Mouse (Mus musculus): ENCODE results near the gene Ahcyl1. TPM values are rescaled to one million over a fixed set of nuclear protein-coding genes. Genes with fewer than 3 reads are reported as not detected.

The Ahcyl1 gene
- total RNA-seq, 2 experiments from 2014 or later, result 332 to 340 TPM

GRCm38 (mm10) chr3:107733329-107733728 is 37.0 kb upstream of the Ahcyl1 start:
- TF ChIP-seq CTCF (IDR thresholded peaks at IDR 0.05), result no peak
- Histone ChIP-seq H3K4me3 (no peak overlapping the region), H3K27ac (no peak overlapping the region)
- DNase-seq (ENCODE audit: extremely low spot score in 1 of 2, low spot score in 2 of 2), result no peak
- intact Hi-C loops (cut with DNase I), result no loop called here

GRCm38 (mm10) chr3:107730236-107730635 is 33.9 kb upstream of the Ahcyl1 start:
- H3K27ac ChIP-seq, result no peak overlapping the region
- no peak for DNase-seq (ENCODE audit: extremely low spot score in 1 of 2, low spot score in 2 of 2)
- no peak for TF ChIP-seq CTCF (IDR thresholded peaks at IDR 0.05)
- intact Hi-C loops (cut with DNase I), result no loop called here
- H3K4me3 ChIP-seq, result no peak overlapping the region

- intact Hi-C loops (cut with DNase I), result no loop called here
- Histone ChIP-seq H3K27ac (no peak overlapping the region), H3K4me3 (no peak overlapping the region)
- no peak for DNase-seq (ENCODE audit: extremely low spot score in 1 of 2, low spot score in 2 of 2)
- no peak for TF ChIP-seq CTCF (IDR thresholded peaks at IDR 0.05)
These were observed 32.1 kb upstream of the Ahcyl1 start for GRCm38 (mm10) chr3:107728509-107728908.

- no peak for DNase-seq (ENCODE audit: extremely low spot score in 1 of 2, low spot score in 2 of 2)
- Histone ChIP-seq H3K27ac (no peak overlapping the region), H3K4me3 (no peak overlapping the region)
- no peak for TF ChIP-seq CTCF (IDR thresholded peaks at IDR 0.05)
- intact Hi-C loops (cut with DNase I), result no loop called here
These were observed 19.6 kb upstream of the Ahcyl1 start for GRCm38 (mm10) chr3:107715971-107716370.

- no peak for TF ChIP-seq CTCF (IDR thresholded peaks at IDR 0.05)
- intact Hi-C loops (cut with DNase I), result no loop called here
These were observed 18.0 kb upstream of the Ahcyl1 start for GRCm38 (mm10) chr3:107714276-107714933.

GRCm38 (mm10) chr3:107712081-107712480 is 15.7 kb upstream of the Ahcyl1 start:
- intact Hi-C loops (cut with DNase I), result no loop called here
- no peak for DNase-seq (ENCODE audit: extremely low spot score in 1 of 2, low spot score in 2 of 2)
- H3K4me3 ChIP-seq, result no peak overlapping the region
- TF ChIP-seq CTCF (IDR thresholded peaks at IDR 0.05), result no peak
- no peak overlapping the region for H3K27ac ChIP-seq

More at GRCm38 (mm10) chr3:107714276-107714933, 18.0 kb upstream of the Ahcyl1 start:
- DNase-seq (ENCODE audit: extremely low spot score in 1 of 2, low spot score in 2 of 2), result no peak
- H3K27ac ChIP-seq, result no peak overlapping the region
- H3K4me3 ChIP-seq, result no peak overlapping the region

GRCm38 (mm10) chr3:107709156-107709555 is 12.8 kb upstream of the Ahcyl1 start:
- Histone ChIP-seq H3K4me3 (no peak overlapping the region), H3K27ac (no peak overlapping the region)
- no peak for TF ChIP-seq CTCF (IDR thresholded peaks at IDR 0.05)
- intact Hi-C loops (cut with DNase I), result no loop called here
- DNase-seq (ENCODE audit: extremely low spot score in 1 of 2, low spot score in 2 of 2), result no peak

- Histone ChIP-seq H3K4me3 (no peak overlapping the region), H3K27ac (no peak overlapping the region)
- intact Hi-C loops (cut with DNase I), result no loop called here
- DNase-seq (ENCODE audit: extremely low spot score in 1 of 2, low spot score in 2 of 2), result no peak
- TF ChIP-seq CTCF (IDR thresholded peaks at IDR 0.05), result no peak
These were observed 10.9 kb upstream of the Ahcyl1 start for GRCm38 (mm10) chr3:107707239-107707638.

- TF ChIP-seq CTCF (IDR thresholded peaks at IDR 0.05), result no peak
- Histone ChIP-seq H3K4me3 (no peak overlapping the region), H3K27ac (no peak overlapping the region)
- no peak for DNase-seq (ENCODE audit: extremely low spot score in 1 of 2, low spot score in 2 of 2)
- intact Hi-C loops (cut with DNase I), result no loop called here
These were observed 9.8 kb upstream of the Ahcyl1 start for GRCm38 (mm10) chr3:107706164-107706563.

GRCm38 (mm10) chr3:107704371-107704705 is 8.0 kb upstream of the Ahcyl1 start:
- H3K27ac ChIP-seq, result no peak overlapping the region
- DNase-seq (ENCODE audit: extremely low spot score in 1 of 2, low spot score in 2 of 2), result no peak
- intact Hi-C loops (cut with DNase I), result no loop called here
- no peak for TF ChIP-seq CTCF (IDR thresholded peaks at IDR 0.05)
- no peak overlapping the region for H3K4me3 ChIP-seq

- no peak overlapping the region for H3K27ac ChIP-seq
- no peak for DNase-seq (ENCODE audit: extremely low spot score in 1 of 2, low spot score in 2 of 2)
- H3K4me3 ChIP-seq, result no peak overlapping the region
- intact Hi-C loops (cut with DNase I), result no loop called here
- no peak for TF ChIP-seq CTCF (IDR thresholded peaks at IDR 0.05)
These were observed 7.5 kb upstream of the Ahcyl1 start for GRCm38 (mm10) chr3:107703675-107704370.

- Histone ChIP-seq H3K27ac (no peak overlapping the region), H3K4me3 (no peak overlapping the region)
- intact Hi-C loops (cut with DNase I), result no loop called here
- no peak for DNase-seq (ENCODE audit: extremely low spot score in 1 of 2, low spot score in 2 of 2)
- no peak for TF ChIP-seq CTCF (IDR thresholded peaks at IDR 0.05)
These were observed 5.5 kb upstream of the Ahcyl1 start for GRCm38 (mm10) chr3:107701767-107702394.
